Mouse (Mus musculus): ENCODE results near the gene Hhipl2.
"Not testable (repeated sequence)": the region's sequence is repeated elsewhere in the genome, so short reads cannot be mapped to it uniquely, and the experiment has no call there.

GRCm38 (mm10) chr1:183379376-183379775 lies 38.6 kb upstream of the Hhipl2 start:
- not testable (repeated sequence) for TF ChIP-seq CTCF (IDR thresholded peaks at IDR 0.05; ENCODE audit: borderline replicate concordance, insufficient read depth, low read length); POLR2A (IDR thresholded peaks at IDR 0.05; ENCODE audit: low read depth, low read length)
